Mouse (Mus musculus): ENCODE results near the gene Bri3. TPM values are rescaled to one million over a fixed set of nuclear protein-coding genes. Genes with fewer than 3 reads are reported as not detected.

Gene Bri3
- total and polyA plus RNA-seq, 2 experiments from 2014 or later: 17.6 to 138 TPM

GRCm38 (mm10) chr5:144231410-144231809, 12.8 kb upstream of the Bri3 start:
- H3K4me2 ChIP-seq (ENCODE audit: low read depth): no peak overlapping the region
- H3K9me3 ChIP-seq (ENCODE audit: low read length): no peaks in the 10 kb centered on the region
- peak; percentile 41 for TF ChIP-seq CTCF (IDR thresholded peaks at IDR 0.05; ENCODE audit: low read depth)
- H3K4me3 ChIP-seq (ENCODE audit: low read depth, low read length): no peak overlapping the region
- no peak overlapping the region for H3K9ac ChIP-seq
- H3K27ac ChIP-seq (ENCODE audit: low read depth, low read length): no peak overlapping the region
- H3K36me3 ChIP-seq (ENCODE audit: insufficient read depth): no peaks in the 10 kb centered on the region
- H3K27me3 ChIP-seq (ENCODE audit: insufficient read depth, low read length): no peaks in the 10 kb centered on the region
- whole genome bisulfite sequencing: 56% methylated on average over 1 of the region's 1 CpGs
- no peaks in the 10 kb centered on the region for H3K4me1 ChIP-seq (ENCODE audit: insufficient read depth)
- no peak for ATAC-seq
- no peak for DNase-seq

- H3K9me3 ChIP-seq (ENCODE audit: low read length): no peaks in the 10 kb centered on the region
- WGBS: 89% methylated on average over 5 of the region's 5 CpGs
- no peaks in the 10 kb centered on the region for H3K4me1 ChIP-seq (ENCODE audit: insufficient read depth)
- no peak for DNase-seq
- no peaks in the 10 kb centered on the region for H3K27me3 ChIP-seq (ENCODE audit: insufficient read depth, low read length)
- no peak overlapping the region for H3K4me2 ChIP-seq (ENCODE audit: low read depth)
- H3K4me3 ChIP-seq (ENCODE audit: low read depth, low read length): no peak overlapping the region
- no peak for TF ChIP-seq CTCF (IDR thresholded peaks at IDR 0.05; ENCODE audit: low read depth)
- no peak overlapping the region for H3K9ac ChIP-seq
- H3K36me3 ChIP-seq (ENCODE audit: insufficient read depth): no peaks in the 10 kb centered on the region
- no peak overlapping the region for H3K27ac ChIP-seq (ENCODE audit: low read depth, low read length)
- ATAC-seq: no peak
These were observed 11.7 kb upstream of the Bri3 start for GRCm38 (mm10) chr5:144232531-144232930.

GRCm38 (mm10) chr5:144234222-144234621, 10.0 kb upstream of the Bri3 start:
- Histone ChIP-seq H3K4me1 (ENCODE audit: insufficient read depth) (no peaks in the 10 kb centered on the region), H3K27me3 (ENCODE audit: insufficient read depth, low read length) (no peaks in the 10 kb centered on the region), H3K27ac (ENCODE audit: low read depth, low read length) (no peak overlapping the region), H3K4me3 (ENCODE audit: low read depth, low read length) (no peak overlapping the region), H3K9ac (no peak overlapping the region), H3K36me3 (ENCODE audit: insufficient read depth) (no peaks in the 10 kb centered on the region), H3K4me2 (ENCODE audit: low read depth) (no peak overlapping the region), H3K9me3 (ENCODE audit: low read length) (no peaks in the 10 kb centered on the region)
- ATAC-seq (no peak), DNase-seq (no peak)
- 74% methylated on average over 6 of the region's 6 CpGs for WGBS
- TF ChIP-seq CTCF (IDR thresholded peaks at IDR 0.05; ENCODE audit: low read depth): no peak

GRCm38 (mm10) chr5:144234714-144235113, 9.5 kb upstream of the Bri3 start:
- TF ChIP-seq CTCF (IDR thresholded peaks at IDR 0.05; ENCODE audit: low read depth): no peak
- Histone ChIP-seq H3K4me2 (ENCODE audit: low read depth) (no peak overlapping the region), H3K4me1 (ENCODE audit: insufficient read depth) (no peaks in the 10 kb centered on the region), H3K27me3 (ENCODE audit: insufficient read depth, low read length) (no peaks in the 10 kb centered on the region), H3K4me3 (ENCODE audit: low read depth, low read length) (no peak overlapping the region), H3K27ac (ENCODE audit: low read depth, low read length) (no peak overlapping the region), H3K9me3 (ENCODE audit: low read length) (no peaks in the 10 kb centered on the region), H3K9ac (no peak overlapping the region), H3K36me3 (ENCODE audit: insufficient read depth) (no peaks in the 10 kb centered on the region)
- 60% methylated on average over 7 of the region's 7 CpGs for WGBS
- no peak for ATAC-seq
- DNase-seq: no peak

- H3K4me1 ChIP-seq (ENCODE audit: insufficient read depth): no peaks in the 10 kb centered on the region
- no peak overlapping the region for H3K4me3 ChIP-seq (ENCODE audit: low read depth, low read length)
- no peak overlapping the region for H3K4me2 ChIP-seq (ENCODE audit: low read depth)
- DNase-seq (no peak), ATAC-seq (no peak)
- WGBS: 78% methylated on average over 1 of the region's 1 CpGs
- H3K27me3 ChIP-seq (ENCODE audit: insufficient read depth, low read length): no peaks in the 10 kb centered on the region
- no peaks in the 10 kb centered on the region for H3K36me3 ChIP-seq (ENCODE audit: insufficient read depth)
- TF ChIP-seq CTCF (IDR thresholded peaks at IDR 0.05; ENCODE audit: low read depth): no peak
- no peak overlapping the region for H3K27ac ChIP-seq (ENCODE audit: low read depth, low read length)
- H3K9me3 ChIP-seq (ENCODE audit: low read length): no peaks in the 10 kb centered on the region
- H3K9ac ChIP-seq: no peak overlapping the region
These were observed 5.3 kb upstream of the Bri3 start for GRCm38 (mm10) chr5:144238969-144239368.

GRCm38 (mm10) chr5:144245592-144245991, 1.4 kb downstream of the Bri3 start:
- Histone ChIP-seq H3K4me3 (ENCODE audit: low read depth, low read length) (no peak overlapping the region), H3K9me3 (ENCODE audit: low read length) (no peaks in the 10 kb centered on the region), H3K27ac (ENCODE audit: low read depth, low read length) (no peak overlapping the region), H3K9ac (no peak overlapping the region), H3K36me3 (ENCODE audit: insufficient read depth) (no peaks in the 10 kb centered on the region), H3K27me3 (ENCODE audit: insufficient read depth, low read length) (no peaks in the 10 kb centered on the region), H3K4me2 (ENCODE audit: low read depth) (no peak overlapping the region), H3K4me1 (ENCODE audit: insufficient read depth) (no peaks in the 10 kb centered on the region)
- ATAC-seq (no peak), DNase-seq (no peak)
- TF ChIP-seq CTCF (IDR thresholded peaks at IDR 0.05; ENCODE audit: low read depth): no peak
- WGBS: 76% methylated on average over 2 of the region's 2 CpGs

- H3K9me3 ChIP-seq (ENCODE audit: low read length): no peaks in the 10 kb centered on the region
- H3K4me2 ChIP-seq (ENCODE audit: low read depth): no peak overlapping the region
- H3K4me1 ChIP-seq (ENCODE audit: insufficient read depth): no peaks in the 10 kb centered on the region
- ATAC-seq (no peak), DNase-seq (no peak)
- H3K36me3 ChIP-seq (ENCODE audit: insufficient read depth): no peaks in the 10 kb centered on the region
- no peak overlapping the region for H3K27ac ChIP-seq (ENCODE audit: low read depth, low read length)
- no peak overlapping the region for H3K4me3 ChIP-seq (ENCODE audit: low read depth, low read length)
- H3K9ac ChIP-seq: no peak overlapping the region
- no peaks in the 10 kb centered on the region for H3K27me3 ChIP-seq (ENCODE audit: insufficient read depth, low read length)
- 88% methylated on average over 7 of the region's 7 CpGs for WGBS
- no peak for TF ChIP-seq CTCF (IDR thresholded peaks at IDR 0.05; ENCODE audit: low read depth)
These were observed 2.4 kb downstream of the Bri3 start for GRCm38 (mm10) chr5:144246669-144247068.

- DNase-seq (no peak), ATAC-seq (no peak)
- Histone ChIP-seq H3K27ac (ENCODE audit: low read depth, low read length) (no peak overlapping the region), H3K27me3 (ENCODE audit: insufficient read depth, low read length) (no peaks in the 10 kb centered on the region), H3K9me3 (ENCODE audit: low read length) (no peaks in the 10 kb centered on the region), H3K4me3 (ENCODE audit: low read depth, low read length) (no peak overlapping the region), H3K9ac (no peak overlapping the region), H3K36me3 (ENCODE audit: insufficient read depth) (no peaks in the 10 kb centered on the region), H3K4me1 (ENCODE audit: insufficient read depth) (no peaks in the 10 kb centered on the region), H3K4me2 (ENCODE audit: low read depth) (no peak overlapping the region)
- no peak for TF ChIP-seq CTCF (IDR thresholded peaks at IDR 0.05; ENCODE audit: low read depth)
- WGBS: 82% methylated on average over 10 of the region's 10 CpGs
These were observed 3.1 kb downstream of the Bri3 start for GRCm38 (mm10) chr5:144247307-144247706.
